Mouse (Mus musculus): Measurements from ENCODE around the gene Mtnr1b.

DNA sequence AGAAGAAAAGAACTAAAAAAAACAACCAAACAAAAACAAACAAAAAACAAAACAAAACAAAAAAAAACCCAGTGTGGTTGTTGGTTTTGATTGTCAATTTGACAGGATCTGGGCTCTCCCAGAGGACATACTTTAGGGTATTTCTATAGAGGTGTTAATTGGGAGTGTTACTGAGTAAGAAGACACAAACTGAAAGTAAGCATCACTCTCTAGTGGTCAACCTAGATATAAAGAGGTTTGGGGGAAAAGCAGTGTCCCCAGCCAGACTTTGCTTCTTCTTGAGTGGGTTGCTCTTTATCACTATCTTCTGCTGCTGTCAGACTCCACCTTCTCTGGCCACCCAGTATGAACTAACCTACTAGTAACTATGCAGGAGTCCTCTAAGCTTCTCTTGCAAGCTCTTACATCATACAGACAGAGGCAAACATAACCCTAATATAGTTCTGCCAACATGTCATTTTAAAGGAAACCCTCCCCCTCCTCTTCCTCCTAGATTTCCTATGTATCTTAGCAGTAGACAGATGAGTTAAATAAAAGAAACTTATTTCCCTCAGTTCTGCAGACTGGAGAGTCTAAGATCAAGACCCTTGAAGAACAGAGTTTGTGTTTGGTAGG lies 71.8 kb downstream of the Mtnr1b start:
- TF ChIP-seq POLR2A (IDR thresholded peaks at IDR 0.05; ENCODE audit: low read depth, low read length): no peak
- TF ChIP-seq CTCF (conservative IDR thresholded peaks at IDR 0.05; ENCODE audit: insufficient read depth, insufficient read length, low read depth, low read length): no peak
